Mouse (Mus musculus): ENCODE measurements at regions not wholly inside any gene's neighbourhood (a gene's known extent, or its start where the extent isn't known, plus 50 kb on each side); places are given as distances from the start of the nearest gene placed in this dataset.

DNA sequence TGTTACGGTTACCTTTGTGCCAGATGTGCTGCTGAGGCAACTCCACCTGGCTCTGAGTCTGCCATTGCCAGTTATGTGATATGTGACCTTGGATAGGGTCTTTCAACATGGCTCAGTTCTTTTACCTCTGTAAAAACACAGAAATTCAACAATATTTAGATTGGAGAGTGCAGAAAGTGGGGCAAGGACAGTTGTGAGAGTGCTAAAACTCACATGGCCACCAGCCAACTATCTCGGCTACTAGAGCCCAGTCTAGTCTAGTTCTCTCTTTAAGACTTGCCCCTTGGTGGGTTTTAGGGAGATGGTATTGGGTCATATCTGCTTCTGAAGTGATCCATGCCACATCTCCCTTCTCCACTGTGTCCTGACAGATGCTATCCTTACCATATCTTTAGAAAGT lies 233.0 kb downstream of the Phf14 start:
- no peak for DNase-seq (ENCODE audit: low read depth, low spot score)
- H3K36me3 ChIP-seq (ENCODE audit: control insufficient read depth, insufficient read depth, low read length, poor library complexity, severe bottlenecking), result no peaks in the 10 kb centered on the region
- no peaks in the 10 kb centered on the region for H3K27me3 ChIP-seq (ENCODE audit: control insufficient read depth, insufficient read depth, low read length, poor library complexity, severe bottlenecking)

DNA sequence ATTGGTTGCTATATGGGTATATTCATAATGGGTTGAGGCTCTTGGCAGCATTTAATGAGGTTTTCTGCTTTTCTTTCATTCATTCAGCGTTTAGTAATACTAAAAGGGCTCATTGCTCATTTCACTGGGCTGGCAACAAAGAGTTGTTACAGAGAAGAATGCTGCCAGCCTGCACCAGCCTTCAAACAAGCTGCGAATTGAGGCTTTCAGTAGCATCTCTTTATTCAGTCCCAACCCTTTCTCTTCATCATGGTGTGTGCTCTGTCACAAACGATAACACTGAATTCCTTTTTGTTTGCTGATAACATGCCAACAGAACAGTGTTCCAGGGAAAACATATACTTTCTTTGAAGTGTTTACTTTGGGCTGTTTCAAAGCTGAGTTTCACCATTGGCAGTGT lies 237.6 kb downstream of the Phf14 start:
- DNase-seq (ENCODE audit: low read depth, low spot score), result no peak
- Histone ChIP-seq H3K27me3 (ENCODE audit: control insufficient read depth, insufficient read depth, low read length, poor library complexity, severe bottlenecking) (no peaks in the 10 kb centered on the region), H3K36me3 (ENCODE audit: control insufficient read depth, insufficient read depth, low read length, poor library complexity, severe bottlenecking) (no peaks in the 10 kb centered on the region)

DNA sequence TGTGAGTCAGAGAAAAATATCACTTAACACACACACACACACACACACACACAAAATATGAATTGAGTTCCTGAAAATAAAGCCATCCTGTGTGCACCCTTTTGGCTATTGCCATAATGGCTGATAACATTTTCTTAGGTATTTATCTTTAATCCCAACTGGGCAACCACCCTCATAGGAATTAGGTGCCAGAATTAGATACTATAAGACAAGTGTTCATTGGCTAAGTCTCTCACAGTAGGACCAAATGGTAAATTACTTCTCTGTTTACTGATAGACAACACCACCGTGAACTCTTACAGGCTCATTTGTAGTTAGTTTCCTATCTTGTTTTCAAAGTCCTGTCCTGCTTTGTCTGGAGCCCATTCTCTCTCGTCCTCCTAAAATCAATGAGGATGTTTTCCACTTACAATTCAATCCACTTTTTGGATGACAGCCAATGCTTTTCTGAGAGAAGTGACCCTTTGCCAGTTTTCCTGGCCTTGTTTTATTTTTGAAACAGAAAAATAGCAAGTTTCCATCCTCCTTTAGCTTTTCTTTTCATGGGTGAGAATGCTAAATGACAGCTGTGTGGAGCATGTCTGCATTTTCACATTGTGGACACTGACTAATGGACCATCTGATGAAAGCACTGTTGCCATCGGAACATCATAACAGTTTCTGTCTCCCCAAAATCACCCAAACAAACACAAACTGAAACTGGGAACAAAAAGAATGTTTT lies 243.2 kb downstream of the Phf14 start:
- H3K27me3 ChIP-seq (ENCODE audit: control insufficient read depth, insufficient read depth, low read length, poor library complexity, severe bottlenecking), result no peaks in the 10 kb centered on the region
- no peak for DNase-seq (ENCODE audit: low read depth, low spot score)
- H3K36me3 ChIP-seq (ENCODE audit: control insufficient read depth, insufficient read depth, low read length, poor library complexity, severe bottlenecking), result no peaks in the 10 kb centered on the region

DNA sequence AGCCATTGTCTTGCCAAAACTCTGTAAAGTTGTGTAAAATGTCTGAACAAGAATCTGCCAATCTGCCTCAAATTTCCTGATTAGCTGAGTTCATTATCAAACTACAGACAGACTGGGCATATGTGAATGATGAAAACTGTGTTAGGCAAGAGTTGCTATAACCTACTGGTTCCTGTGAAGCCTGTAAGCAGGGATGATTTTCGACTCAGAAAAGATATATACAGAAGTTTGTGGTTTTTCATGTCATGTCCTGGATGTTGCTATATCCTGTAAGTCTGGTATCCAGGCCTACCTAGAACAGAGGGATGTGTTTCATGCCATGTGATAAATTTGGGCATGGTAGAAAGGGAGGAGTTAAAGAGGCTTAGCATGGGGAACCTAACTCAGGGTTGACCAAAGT lies 256.4 kb downstream of the Phf14 start:
- no peak for DNase-seq (ENCODE audit: low read depth, low spot score)
- Histone ChIP-seq H3K36me3 (ENCODE audit: control insufficient read depth, insufficient read depth, low read length, poor library complexity, severe bottlenecking) (no peaks in the 10 kb centered on the region), H3K27me3 (ENCODE audit: control insufficient read depth, insufficient read depth, low read length, poor library complexity, severe bottlenecking) (no peaks in the 10 kb centered on the region)

DNA sequence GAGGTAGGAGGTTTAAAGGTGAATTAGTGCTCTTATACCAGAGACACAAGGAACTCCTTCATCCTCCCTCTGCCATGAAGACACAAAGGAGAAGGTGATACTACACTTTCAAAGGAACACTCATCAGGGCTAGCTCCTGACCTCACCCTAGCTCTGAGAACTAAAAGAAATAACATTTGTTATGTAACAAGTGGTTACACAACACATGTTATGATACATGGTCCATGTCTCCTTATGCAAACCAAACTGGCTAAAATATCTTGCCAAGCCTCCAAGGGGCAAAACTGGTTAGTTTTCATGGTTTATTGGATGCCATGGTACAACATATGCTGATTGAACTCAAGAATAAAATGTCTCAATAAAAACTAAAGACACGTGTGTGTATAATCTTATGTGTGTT lies 260.9 kb downstream of the Phf14 start:
- no peak for DNase-seq (ENCODE audit: low read depth, low spot score)
- Histone ChIP-seq H3K27me3 (ENCODE audit: control insufficient read depth, insufficient read depth, low read length, poor library complexity, severe bottlenecking) (no peaks in the 10 kb centered on the region), H3K36me3 (ENCODE audit: control insufficient read depth, insufficient read depth, low read length, poor library complexity, severe bottlenecking) (no peaks in the 10 kb centered on the region)

DNA sequence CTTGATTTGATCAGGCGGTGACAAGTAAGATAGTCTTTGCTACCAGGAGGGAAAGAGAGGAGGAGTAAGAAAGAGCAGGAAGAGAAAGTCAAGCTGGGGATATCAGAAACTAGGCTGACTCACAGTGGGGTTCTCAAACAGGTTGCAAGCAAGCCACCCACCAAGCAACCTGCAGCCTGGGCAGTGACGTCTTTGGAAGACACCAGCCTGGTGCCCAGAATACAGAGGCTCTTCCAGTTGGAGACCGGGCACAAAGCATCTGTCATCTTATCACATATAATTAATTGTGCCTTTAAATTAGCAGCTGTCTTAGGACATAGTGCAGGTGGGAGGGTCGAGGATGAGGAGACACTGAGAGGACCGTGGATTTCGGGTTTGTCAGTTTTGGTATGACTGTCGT lies 261.8 kb downstream of the Phf14 start:
- no peak for DNase-seq (ENCODE audit: low read depth, low spot score)
- no peaks in the 10 kb centered on the region for H3K27me3 ChIP-seq (ENCODE audit: control insufficient read depth, insufficient read depth, low read length, poor library complexity, severe bottlenecking)
- H3K36me3 ChIP-seq (ENCODE audit: control insufficient read depth, insufficient read depth, low read length, poor library complexity, severe bottlenecking), result no peaks in the 10 kb centered on the region

DNA sequence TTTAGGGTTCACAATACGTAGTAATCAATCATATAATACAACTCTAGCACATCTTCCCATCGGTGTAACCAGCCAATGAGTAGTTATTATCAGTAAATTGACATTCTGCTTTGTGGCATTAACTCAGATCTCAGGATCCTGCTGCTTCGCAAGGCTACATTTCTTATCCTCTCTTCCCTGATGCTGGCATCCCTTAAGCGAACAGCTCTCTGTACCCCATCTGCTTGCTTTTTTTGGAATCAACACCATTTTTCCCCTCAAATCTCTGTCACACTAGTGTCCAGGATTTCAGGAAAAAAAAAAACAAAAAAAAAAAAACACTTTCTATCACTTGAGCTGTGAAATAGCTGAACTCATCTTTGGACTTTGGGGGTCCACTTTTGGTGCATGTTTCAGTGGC lies 263.1 kb downstream of the Phf14 start:
- no peak for DNase-seq (ENCODE audit: low read depth, low spot score)
- no peaks in the 10 kb centered on the region for H3K36me3 ChIP-seq (ENCODE audit: control insufficient read depth, insufficient read depth, low read length, poor library complexity, severe bottlenecking)
- no peaks in the 10 kb centered on the region for H3K27me3 ChIP-seq (ENCODE audit: control insufficient read depth, insufficient read depth, low read length, poor library complexity, severe bottlenecking)

DNA sequence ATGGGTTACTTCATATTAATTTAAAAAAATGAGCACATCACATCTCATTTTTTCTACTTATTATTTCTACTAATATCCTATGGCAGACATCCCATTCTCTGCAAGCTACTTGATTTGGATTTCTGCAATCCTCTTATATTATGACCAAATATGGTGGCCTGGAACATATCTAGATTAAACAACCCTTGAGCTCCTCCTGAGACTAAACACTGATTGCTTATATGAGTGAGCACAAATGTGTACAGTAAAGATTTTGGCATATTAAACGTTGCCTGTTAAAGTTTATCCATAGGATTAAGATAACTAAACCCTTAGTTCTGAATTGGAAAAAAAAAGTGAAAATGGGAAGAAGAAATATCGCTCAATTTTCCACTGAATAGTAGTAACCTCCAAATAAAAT lies 263.6 kb downstream of the Phf14 start:
- no peaks in the 10 kb centered on the region for H3K36me3 ChIP-seq (ENCODE audit: control insufficient read depth, insufficient read depth, low read length, poor library complexity, severe bottlenecking)
- no peak for DNase-seq (ENCODE audit: low read depth, low spot score)
- H3K27me3 ChIP-seq (ENCODE audit: control insufficient read depth, insufficient read depth, low read length, poor library complexity, severe bottlenecking), result no peaks in the 10 kb centered on the region

DNA sequence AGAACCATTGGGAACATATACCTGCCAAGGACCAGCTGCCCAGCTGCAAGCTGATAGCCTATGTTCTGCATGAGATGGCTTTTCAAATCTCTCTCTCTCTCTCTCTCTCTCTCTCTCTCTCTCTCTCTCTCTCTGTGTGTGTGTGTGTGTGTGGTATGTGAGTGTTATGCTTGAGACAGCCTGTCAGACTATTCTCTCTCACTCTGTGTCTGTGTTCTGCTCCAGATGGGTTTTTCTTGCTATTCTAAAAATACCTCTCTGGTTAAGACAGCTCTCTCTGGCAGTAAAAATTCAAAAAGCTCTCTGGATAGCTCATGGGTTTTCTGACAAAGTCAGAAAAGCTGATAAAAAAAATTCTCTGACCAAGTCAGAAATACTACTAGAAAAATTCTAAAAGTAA lies 270.4 kb downstream of the Phf14 start:
- no peak for DNase-seq (ENCODE audit: low read depth, low spot score)
- Histone ChIP-seq H3K27me3 (ENCODE audit: control insufficient read depth, insufficient read depth, low read length, poor library complexity, severe bottlenecking) (no peaks in the 10 kb centered on the region), H3K36me3 (ENCODE audit: control insufficient read depth, insufficient read depth, low read length, poor library complexity, severe bottlenecking) (no peaks in the 10 kb centered on the region)

DNA sequence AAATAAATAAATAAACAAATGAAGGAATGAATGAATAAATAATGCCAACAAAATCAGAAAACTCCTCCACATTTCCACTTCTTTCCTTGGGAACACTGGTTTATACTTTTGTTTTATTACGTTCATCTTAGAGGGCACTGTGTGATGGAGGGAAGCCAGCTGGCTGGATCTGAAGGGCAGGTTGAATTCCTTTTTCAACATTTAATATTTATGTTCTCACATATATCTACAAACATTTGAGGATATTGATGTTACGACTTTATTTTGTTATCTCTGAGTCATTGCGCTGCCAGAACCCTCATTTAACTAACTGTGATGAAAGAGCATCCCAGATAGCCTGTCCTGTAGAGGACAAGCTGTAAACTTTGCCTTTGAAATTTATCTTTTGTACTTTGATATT lies 273.3 kb downstream of the Phf14 start:
- DNase-seq (ENCODE audit: low read depth, low spot score), result no peak
- no peaks in the 10 kb centered on the region for H3K36me3 ChIP-seq (ENCODE audit: control insufficient read depth, insufficient read depth, low read length, poor library complexity, severe bottlenecking)
- no peaks in the 10 kb centered on the region for H3K27me3 ChIP-seq (ENCODE audit: control insufficient read depth, insufficient read depth, low read length, poor library complexity, severe bottlenecking)

DNA sequence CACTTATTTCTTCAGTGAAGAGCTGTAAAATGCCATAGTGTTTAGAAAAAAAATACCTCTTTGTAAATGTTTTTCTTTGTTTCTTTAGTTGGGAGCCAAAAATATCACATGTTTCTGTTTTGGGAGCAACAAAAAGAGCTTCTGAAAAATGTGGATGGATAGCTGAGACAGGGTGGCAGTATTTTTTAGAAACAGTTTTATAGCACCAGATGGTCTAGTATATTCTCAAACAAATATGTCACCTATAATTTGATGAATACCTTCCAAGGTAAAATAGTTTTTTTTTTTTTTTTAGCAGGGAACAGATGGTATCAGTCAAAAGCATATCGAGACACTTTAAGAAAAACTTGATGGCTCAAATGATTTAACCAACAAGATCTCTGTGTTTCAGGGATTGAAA lies 302.6 kb downstream of the Phf14 start:
- H3K27me3 ChIP-seq (ENCODE audit: control insufficient read depth, insufficient read depth, low read length, poor library complexity, severe bottlenecking), result no peaks in the 10 kb centered on the region
- no peak for DNase-seq (ENCODE audit: low read depth, low spot score)
- no peaks in the 10 kb centered on the region for H3K36me3 ChIP-seq (ENCODE audit: control insufficient read depth, insufficient read depth, low read length, poor library complexity, severe bottlenecking)

DNA sequence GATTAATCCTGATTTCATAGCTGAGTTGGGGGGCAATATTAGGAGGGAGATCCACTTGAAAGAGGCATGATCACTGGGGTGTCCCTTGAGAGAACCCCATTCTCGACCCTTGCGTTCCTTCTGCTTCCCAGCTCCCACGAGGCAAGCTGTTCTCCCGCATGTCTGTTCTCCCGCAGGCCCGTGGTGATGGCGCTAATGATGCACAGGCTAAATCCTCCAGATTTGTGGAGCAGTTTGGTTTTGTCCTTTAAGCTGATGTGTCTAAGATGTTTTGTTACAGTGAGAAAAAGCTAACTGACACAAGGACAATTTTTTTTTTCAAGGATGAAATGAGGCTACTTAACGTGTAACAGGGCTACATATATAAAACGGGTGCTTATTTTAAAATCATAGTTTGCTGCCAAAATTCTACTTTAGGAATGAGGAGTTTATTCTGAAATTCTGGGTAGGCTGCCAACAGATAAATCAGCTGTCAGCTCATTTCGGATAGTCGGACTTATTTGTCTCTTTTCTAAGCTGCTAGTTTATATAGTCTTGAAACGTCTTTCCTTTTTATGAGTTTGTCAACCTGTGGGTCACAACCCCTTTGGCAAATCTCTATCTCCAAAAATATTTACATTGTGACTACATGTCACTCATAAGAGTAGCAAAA lies 307.0 kb downstream of the Phf14 start:
- no peaks in the 10 kb centered on the region for H3K27me3 ChIP-seq (ENCODE audit: control insufficient read depth, insufficient read depth, low read length, poor library complexity, severe bottlenecking)
- H3K36me3 ChIP-seq (ENCODE audit: control insufficient read depth, insufficient read depth, low read length, poor library complexity, severe bottlenecking), result no peaks in the 10 kb centered on the region
- DNase-seq (ENCODE audit: low read depth, low spot score), result no peak

DNA sequence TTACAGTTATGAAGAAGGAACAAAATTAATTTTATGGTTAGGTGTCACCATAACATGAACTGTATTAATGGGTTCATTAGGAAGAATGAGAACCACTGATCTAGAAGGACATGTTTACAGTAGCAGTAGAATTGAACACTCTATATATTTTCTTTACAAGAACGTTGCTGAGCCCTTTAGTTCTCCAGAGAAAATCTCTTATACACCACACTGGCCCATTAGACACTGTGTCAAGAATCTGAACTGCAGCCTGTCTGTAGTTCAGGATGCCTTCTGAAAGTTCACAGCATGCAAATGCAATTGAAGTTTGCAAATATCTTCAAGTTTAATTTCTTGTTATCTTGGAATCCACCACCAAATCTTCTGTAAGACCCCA lies 307.6 kb downstream of the Phf14 start:
- no peaks in the 10 kb centered on the region for H3K27me3 ChIP-seq (ENCODE audit: control insufficient read depth, insufficient read depth, low read length, poor library complexity, severe bottlenecking)
- no peak for DNase-seq (ENCODE audit: low read depth, low spot score)
- H3K36me3 ChIP-seq (ENCODE audit: control insufficient read depth, insufficient read depth, low read length, poor library complexity, severe bottlenecking), result no peaks in the 10 kb centered on the region

DNA sequence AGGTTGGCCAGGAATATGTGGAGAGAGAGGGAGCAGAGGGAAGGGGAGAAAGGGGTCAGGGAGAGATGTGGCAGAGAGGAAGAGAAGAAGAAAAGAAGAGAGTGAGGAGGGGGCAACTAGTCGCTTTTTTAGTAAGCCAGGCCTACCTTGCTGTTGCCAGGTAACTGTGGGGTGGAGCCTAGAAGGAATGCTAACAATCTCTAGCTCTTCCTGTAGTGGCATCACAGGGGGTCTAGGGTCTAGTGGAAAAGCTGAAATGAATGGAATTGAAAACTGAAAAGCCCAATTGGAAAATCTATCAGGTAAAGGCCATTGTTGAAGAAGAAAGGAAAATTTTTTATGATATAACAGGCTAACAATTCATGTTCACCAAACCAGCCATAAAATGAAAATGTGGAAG lies 336.5 kb downstream of the Phf14 start:
- DNase-seq (ENCODE audit: low read depth, low spot score), result no peak
- no peaks in the 10 kb centered on the region for H3K36me3 ChIP-seq (ENCODE audit: control insufficient read depth, insufficient read depth, low read length, poor library complexity, severe bottlenecking)
- H3K27me3 ChIP-seq (ENCODE audit: control insufficient read depth, insufficient read depth, low read length, poor library complexity, severe bottlenecking), result no peaks in the 10 kb centered on the region

DNA sequence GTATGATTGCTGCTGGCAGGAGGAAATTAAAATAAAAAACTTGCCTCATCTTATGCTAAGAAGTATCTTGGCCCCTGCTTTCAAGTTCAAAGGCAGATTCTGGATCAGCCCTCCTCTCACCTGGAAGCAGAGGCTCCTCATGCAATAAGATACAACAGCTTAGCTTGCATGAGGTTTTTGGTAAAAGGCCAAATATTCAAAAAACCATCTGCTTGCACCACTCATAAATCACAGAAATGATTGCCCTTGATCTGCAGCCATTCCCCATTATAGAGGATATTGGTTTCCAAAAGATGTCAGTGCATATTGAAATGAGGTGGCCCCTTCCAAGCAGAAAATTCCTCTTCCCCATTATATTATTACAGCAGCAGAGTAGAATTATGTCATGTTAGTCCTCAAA lies 340.4 kb downstream of the Phf14 start:
- Histone ChIP-seq H3K27me3 (ENCODE audit: control insufficient read depth, insufficient read depth, low read length, poor library complexity, severe bottlenecking) (no peaks in the 10 kb centered on the region), H3K36me3 (ENCODE audit: control insufficient read depth, insufficient read depth, low read length, poor library complexity, severe bottlenecking) (no peaks in the 10 kb centered on the region)
- no peak for DNase-seq (ENCODE audit: low read depth, low spot score)

DNA sequence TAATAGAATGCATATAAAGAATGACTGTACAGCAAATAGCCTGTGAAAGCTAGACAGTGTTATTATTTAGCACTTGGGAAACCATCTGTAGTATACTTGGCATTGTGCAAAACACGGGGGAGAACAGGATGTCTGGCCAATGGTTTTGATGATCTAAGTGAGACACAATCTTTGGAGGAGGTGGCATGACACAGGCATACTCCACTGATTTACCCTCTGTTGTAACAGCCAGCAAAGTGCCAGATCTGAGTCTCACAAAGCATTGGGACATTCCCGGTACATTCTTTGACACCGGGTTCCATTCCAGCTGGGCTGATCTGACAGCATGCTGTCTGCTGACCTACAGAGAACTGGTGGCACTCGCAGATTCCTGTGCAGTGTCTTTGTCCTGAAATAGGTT lies 341.0 kb downstream of the Phf14 start:
- no peaks in the 10 kb centered on the region for H3K36me3 ChIP-seq (ENCODE audit: control insufficient read depth, insufficient read depth, low read length, poor library complexity, severe bottlenecking)
- H3K27me3 ChIP-seq (ENCODE audit: control insufficient read depth, insufficient read depth, low read length, poor library complexity, severe bottlenecking), result no peaks in the 10 kb centered on the region
- no peak for DNase-seq (ENCODE audit: low read depth, low spot score)
